Mouse (Mus musculus) kidney, adult 18-20 months (tissue): ENCODE data around the gene Sass6.
"Not testable (repeated sequence)": the region's sequence is repeated elsewhere in the genome, so short reads cannot be mapped to it uniquely, and the experiment has no call there.

Source experiments
- DNase-seq: peaks from one replicate; pipeline ENCODE4 v3.0.0; 2021

The Sass6 gene

GRCm38 (mm10) chr3:116594728-116595602, at the start of gene Sass6:
TSS of gene Sass6 (plus strand) at chr3:116594982.
- DNase-seq: peak; percentile 98

GRCm38 (mm10) chr3:116547430-116547829, 47.4 kb upstream of the Sass6 start:
- no peak for DNase-seq

- no peak for DNase-seq
Measured at GRCm38 (mm10) chr3:116551362-116551761, 43.4 kb upstream of the Sass6 start.

- not testable (repeated sequence) for DNase-seq
Measured at GRCm38 (mm10) chr3:116561315-116561714, 33.5 kb upstream of the Sass6 start.

GRCm38 (mm10) chr3:116562408-116563094, 32.2 kb upstream of the Sass6 start, which contains the start of gene Lrrc39:
TSS of gene Lrrc39 (plus strand) at chr3:116562973.
- no peak for DNase-seq

- DNase-seq: no peak
Measured at GRCm38 (mm10) chr3:116563095-116563492, 31.7 kb upstream of the Sass6 start.

GRCm38 (mm10) chr3:116570628-116571027, 24.2 kb upstream of the Sass6 start:
- no peak for DNase-seq

GRCm38 (mm10) chr3:116577286-116577685, 17.5 kb upstream of the Sass6 start:
- DNase-seq: no peak

GRCm38 (mm10) chr3:116582201-116582600, 12.6 kb upstream of the Sass6 start:
- DNase-seq: no peak

- DNase-seq: no peak
Measured at GRCm38 (mm10) chr3:116594076-116594727, 580 bp upstream of the Sass6 start.

GRCm38 (mm10) chr3:116595603-116595991, 815 bp downstream of the Sass6 start:
- DNase-seq: no peak

- no peak for DNase-seq
Measured at GRCm38 (mm10) chr3:116599705-116600104, 4.9 kb downstream of the Sass6 start.

GRCm38 (mm10) chr3:116601005-116601404, 6.2 kb downstream of the Sass6 start:
- no peak for DNase-seq

- DNase-seq: no peak
Measured at GRCm38 (mm10) chr3:116601781-116602180, 7.0 kb downstream of the Sass6 start.

- no peak for DNase-seq
Measured at GRCm38 (mm10) chr3:116604570-116604969, 9.8 kb downstream of the Sass6 start.

- DNase-seq: no peak
Measured at GRCm38 (mm10) chr3:116614295-116614892, 19.6 kb downstream of the Sass6 start, which contains the start of gene Trmt13. TSS of gene Trmt13 (minus strand) at chr3:116614587.

GRCm38 (mm10) chr3:116615318-116616068, 20.7 kb downstream of the Sass6 start:
- no peak for DNase-seq

GRCm38 (mm10) chr3:116618855-116619254, 24.1 kb downstream of the Sass6 start:
- DNase-seq: no peak

- DNase-seq: no peak
Measured at GRCm38 (mm10) chr3:116620636-116621370, 26.0 kb downstream of the Sass6 start.

- DNase-seq: no peak
Measured at GRCm38 (mm10) chr3:116622641-116623040, 27.9 kb downstream of the Sass6 start.

- DNase-seq: no peak
Measured at GRCm38 (mm10) chr3:116631459-116631858, 36.7 kb downstream of the Sass6 start.
